Mouse (Mus musculus) heart, embryonic 14.5 days (tissue): Measurements from ENCODE around the gene Cxcr5. TPM values are rescaled to one million over a fixed set of nuclear protein-coding genes. Genes with fewer than 3 reads are reported as not detected.

Source experiments
- ATAC-seq: fragments of 200-750 bp; cut with Nextera tagmentation; 2 replicates; pipeline ENCODE4 v1.8.0; 2017; ENCODE audit warnings: low read depth, moderate TSS enrichment; ENCODE audit not compliant: insufficient number of reproducible peaks, insufficient read depth, low FRiP score
- H3K27ac ChIP-seq, 2 experiments: fragments of 200-500 bp in 1 of 2; fragments of 300-500 bp in 1 of 2; sonication (generic) in 1 of 2; replicated peaks in 1 of 2; 2 replicates each; pipeline ENCODE4 v1.5.1; 2012 to 2014; ENCODE audit warnings: low read depth in 2 of 2, low read length in 2 of 2, control low read depth in 1 of 2, mild to moderate bottlenecking in 1 of 2, mixed read lengths in 1 of 2; ENCODE audit not compliant: control insufficient read depth in 1 of 2, insufficient read depth in 1 of 2
- H3K27me3 ChIP-seq: fragments of 300-500 bp; sonication (generic); 2 replicates; pipeline ENCODE4 v1.6.1; 2014; ENCODE audit warnings: mild to moderate bottlenecking, low read length, control low read depth; ENCODE audit not compliant: control insufficient read depth, insufficient read depth
- H3K36me3 ChIP-seq: fragments of 300-500 bp; sonication (generic); 2 replicates; pipeline ENCODE4 v1.6.1; 2014; ENCODE audit warnings: mild to moderate bottlenecking, control low read depth, low read length, mixed read lengths; ENCODE audit not compliant: control insufficient read depth, insufficient read depth
- H3K4me1 ChIP-seq, 2 experiments: fragments of 200-500 bp in 1 of 2; fragments of 300-500 bp in 1 of 2; sonication (generic) in 1 of 2; 2 replicates each; pipeline ENCODE4 v1.6.1; 2012 to 2014; ENCODE audit warnings: low read length in 2 of 2, control low read depth in 1 of 2, mixed read lengths in 1 of 2; ENCODE audit not compliant: control insufficient read depth in 2 of 2, insufficient read depth in 2 of 2
- H3K4me2 ChIP-seq: fragments of 300-500 bp; sonication (generic); 2 replicates; pipeline ENCODE4 v1.6.1; 2014; ENCODE audit warnings: mild to moderate bottlenecking, low read length
- H3K4me3 ChIP-seq, 2 experiments: fragments of 200-500 bp in 1 of 2; fragments of 300-500 bp in 1 of 2; sonication (generic) in 1 of 2; 2 replicates each; pipeline ENCODE4 v1.5.1; 2012 to 2014; ENCODE audit warnings: low read length in 2 of 2, mild to moderate bottlenecking in 2 of 2, control low read depth in 1 of 2, low read depth in 1 of 2, moderate library complexity in 1 of 2; ENCODE audit not compliant: control insufficient read depth in 1 of 2, insufficient read depth in 1 of 2
- H3K9ac ChIP-seq: fragments of 300-500 bp; sonication (generic); 2 replicates; pipeline ENCODE4 v1.6.1; 2014; ENCODE audit warnings: mild to moderate bottlenecking, low read length
- H3K9me3 ChIP-seq: fragments of 300-500 bp; sonication (generic); 2 replicates; pipeline ENCODE4 v1.6.1; 2016; ENCODE audit warnings: low read length, control low read depth; ENCODE audit not compliant: control insufficient read depth
- WGBS: fragments of 180-500 bp; shearing (Covaris S2); extraction: QIAGEN DNeasy Blood & Tissue Kit; methylation state at CpG from one replicate; pipeline ENCODE4 v1.1.7; 2014; 5-methylcytosine and 5-hydroxymethylcytosine counted together
- polyA plus RNA-seq: library from polyadenylated mRNA; unstranded; fragments of >200 nt; fragmentation: Nextera tagmentation; extraction: Ambion mirVana; gene quantifications from 2 replicates; pipeline ENCODE4 v1.2.1, GENCODE M21; 2014

Cxcr5 gene
- polyA plus RNA-seq, 1 experiment from 2014 or later: not detected

GRCm38 (mm10) chr9:44485105-44485515, 76.6 kb downstream of the Cxcr5 start:
- Histone ChIP-seq H3K27ac (0 out of 4 replicates have a peak overlapping the region, but pooled peaks of 1 of the 2 experiments have one; percentile 93), H3K4me1 (peaks cover 60 to 72% of the 10 kb centered on the region in 2 experiments), H3K9ac (peak overlapping the region; percentile 95), H3K36me3 (no peaks in the 10 kb centered on the region), H3K4me3 (peak overlapping the region; percentile 11 to 68), H3K27me3 (no peaks in the 10 kb centered on the region), H3K9me3 (no peaks in the 10 kb centered on the region), H3K4me2 (peak overlapping the region; percentile 73)
- no peak for ATAC-seq
- WGBS: 44% methylated on average over 6 of the region's 6 CpGs

DNA sequence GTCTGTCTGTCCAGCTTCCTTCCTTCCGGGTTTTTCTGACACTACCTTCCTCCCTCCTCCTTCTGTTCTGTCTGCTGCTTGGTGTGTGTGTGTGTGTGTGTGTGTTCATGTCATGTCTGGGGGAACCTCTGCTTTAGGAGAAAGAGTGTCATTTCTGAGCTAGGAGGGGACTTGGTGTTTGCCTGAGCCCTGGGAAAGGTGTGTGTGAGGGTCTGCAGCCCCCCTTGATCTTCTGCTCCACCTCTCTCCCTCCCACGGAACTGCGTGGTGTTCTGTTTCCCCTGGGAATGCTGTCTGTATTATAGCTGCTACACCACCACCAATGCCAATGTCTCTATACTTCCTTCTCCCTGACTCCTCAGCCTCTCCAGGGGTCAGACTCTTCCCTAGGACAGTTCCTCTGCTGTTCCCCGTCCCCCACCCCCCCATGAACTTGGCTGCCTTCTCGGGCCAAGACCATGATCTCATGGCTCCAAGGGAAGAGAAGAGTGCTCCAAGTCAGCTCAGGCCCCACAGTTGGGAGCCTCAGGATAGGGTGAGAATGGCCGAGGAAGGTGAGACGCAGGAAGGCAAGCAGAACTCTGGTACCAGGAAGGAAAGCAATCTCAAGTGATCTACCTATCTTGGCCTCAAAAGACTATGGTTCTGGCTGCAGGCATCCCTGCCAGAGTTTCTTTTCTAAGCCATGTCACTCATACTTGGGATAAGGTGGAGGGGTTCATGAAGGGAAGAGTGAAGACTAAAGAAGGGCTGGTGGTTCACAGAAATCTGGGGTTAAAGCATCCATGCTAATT, 77.2 kb downstream of the Cxcr5 start:
- peaks cover 54 to 70% of the 10 kb centered on the region in 2 experiments for H3K4me1 ChIP-seq
- peak overlapping the region; percentile 73 for H3K4me2 ChIP-seq
- no peak for ATAC-seq
- 18% methylated on average over 7 of the region's 7 CpGs for WGBS
- no peaks in the 10 kb centered on the region for H3K9me3 ChIP-seq
- H3K36me3 ChIP-seq: no peaks in the 10 kb centered on the region
- H3K9ac ChIP-seq: peak overlapping the region; percentile 95
- H3K27ac ChIP-seq: peak overlapping the region; percentile 56 to 93
- no peaks in the 10 kb centered on the region for H3K27me3 ChIP-seq
- H3K4me3 ChIP-seq: peak overlapping the region; percentile 68 to 95

DNA sequence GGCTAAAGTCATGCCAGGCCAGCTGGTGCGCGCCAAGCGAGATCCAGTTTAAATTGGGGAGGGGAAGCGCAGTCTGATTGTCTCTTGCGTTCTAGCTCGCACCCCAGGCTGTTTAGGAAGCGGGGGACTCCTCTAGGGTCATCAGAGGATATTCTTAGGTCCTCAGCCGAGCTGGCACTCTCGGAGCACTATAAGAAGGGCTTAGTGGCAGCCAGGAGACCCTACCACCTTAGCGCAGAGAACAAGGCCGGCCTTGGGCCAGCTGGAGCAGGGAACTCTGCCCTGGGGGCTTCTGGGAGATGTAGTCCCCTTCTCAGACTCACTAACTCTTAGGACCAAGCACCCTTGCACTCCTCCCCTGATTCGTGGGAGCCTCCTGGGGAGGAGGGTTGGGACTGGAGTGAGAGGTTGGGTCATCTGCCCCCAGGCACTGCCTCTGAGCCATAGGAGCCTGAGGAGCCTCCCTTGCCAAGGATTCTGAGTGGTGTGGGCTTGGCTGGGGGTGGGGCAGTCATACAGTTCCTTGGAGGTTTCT, 78.1 kb downstream of the Cxcr5 start:
- ATAC-seq: no peak
- under 1% methylated on average over 12 of the region's 12 CpGs for WGBS

GRCm38 (mm10) chr9:44483041-44483509, 78.6 kb downstream of the Cxcr5 start:
- H3K4me3 ChIP-seq: peak overlapping the region; percentile 68 to 95
- H3K4me2 ChIP-seq: peak overlapping the region; percentile 73
- no peaks in the 10 kb centered on the region for H3K36me3 ChIP-seq
- no peaks in the 10 kb centered on the region for H3K27me3 ChIP-seq
- H3K9ac ChIP-seq: peak overlapping the region; percentile 95
- ATAC-seq: no peak
- H3K27ac ChIP-seq: peak overlapping the region; percentile 56 to 93
- under 1% methylated on average over 39 of the region's 39 CpGs for WGBS
- no peaks in the 10 kb centered on the region for H3K9me3 ChIP-seq
- peaks cover 41 to 57% of the 10 kb centered on the region in 2 experiments for H3K4me1 ChIP-seq

More for the DNA sequence above, 78.1 kb downstream of the Cxcr5 start:
- H3K4me3 ChIP-seq: peak overlapping the region; percentile 68 to 95
- no peaks in the 10 kb centered on the region for H3K27me3 ChIP-seq
- H3K4me2 ChIP-seq: peak overlapping the region; percentile 73
- H3K4me1 ChIP-seq: peaks cover 46 to 61% of the 10 kb centered on the region in 2 experiments
- peak overlapping the region; percentile 95 for H3K9ac ChIP-seq
- H3K27ac ChIP-seq: peak overlapping the region; percentile 56 to 93
- H3K9me3 ChIP-seq: no peaks in the 10 kb centered on the region
- no peaks in the 10 kb centered on the region for H3K36me3 ChIP-seq

GRCm38 (mm10) chr9:44482552-44482951, 79.1 kb downstream of the Cxcr5 start, which contains the start of gene Bcl9l:
Gene Bcl9l, plus strand, starts transcription at chr9:44482825.
- peak; percentile 25; the same call in 1 of the 2 replicates for ATAC-seq
- peaks cover 35 to 55% of the 10 kb centered on the region in 2 experiments for H3K4me1 ChIP-seq
- 0% methylated on average over 29 of the region's 31 CpGs for WGBS

GRCm38 (mm10) chr9:44482112-44482511, 79.6 kb downstream of the Cxcr5 start:
- 20% methylated on average over 3 of the region's 3 CpGs for whole genome bisulfite sequencing
- H3K36me3 ChIP-seq: no peaks in the 10 kb centered on the region
- no peaks in the 10 kb centered on the region for H3K27me3 ChIP-seq
- H3K9ac ChIP-seq: peak overlapping the region; percentile 95; the same call in 1 of the 2 replicates
- H3K27ac ChIP-seq: peak overlapping the region in 1 of 2 experiments; percentile 93; a peak in 2 of 4 replicates
- peak overlapping the region; percentile 73 for H3K4me2 ChIP-seq
- H3K4me3 ChIP-seq: peak overlapping the region; percentile 25 to 68; a peak in 2 of 4 replicates
- no peak for ATAC-seq
- peaks cover 31 to 55% of the 10 kb centered on the region in 2 experiments for H3K4me1 ChIP-seq
- no peaks in the 10 kb centered on the region for H3K9me3 ChIP-seq

More at GRCm38 (mm10) chr9:44482552-44482951, 79.1 kb downstream of the Cxcr5 start, which contains the start of gene Bcl9l:
- H3K27ac ChIP-seq: peak within 1 kb of the TSS; percentile 56 to 93
- H3K9ac ChIP-seq: peak within 1 kb of the TSS; percentile 95
- H3K36me3 ChIP-seq: no peaks in the 10 kb centered on the region
- peak within 1 kb of the TSS; percentile 73 for H3K4me2 ChIP-seq
- H3K4me3 ChIP-seq: peak within 1 kb of the TSS; percentile 68 to 95
- H3K27me3 ChIP-seq: no peaks in the 10 kb centered on the region
- H3K9me3 ChIP-seq: no peaks in the 10 kb centered on the region

DNA sequence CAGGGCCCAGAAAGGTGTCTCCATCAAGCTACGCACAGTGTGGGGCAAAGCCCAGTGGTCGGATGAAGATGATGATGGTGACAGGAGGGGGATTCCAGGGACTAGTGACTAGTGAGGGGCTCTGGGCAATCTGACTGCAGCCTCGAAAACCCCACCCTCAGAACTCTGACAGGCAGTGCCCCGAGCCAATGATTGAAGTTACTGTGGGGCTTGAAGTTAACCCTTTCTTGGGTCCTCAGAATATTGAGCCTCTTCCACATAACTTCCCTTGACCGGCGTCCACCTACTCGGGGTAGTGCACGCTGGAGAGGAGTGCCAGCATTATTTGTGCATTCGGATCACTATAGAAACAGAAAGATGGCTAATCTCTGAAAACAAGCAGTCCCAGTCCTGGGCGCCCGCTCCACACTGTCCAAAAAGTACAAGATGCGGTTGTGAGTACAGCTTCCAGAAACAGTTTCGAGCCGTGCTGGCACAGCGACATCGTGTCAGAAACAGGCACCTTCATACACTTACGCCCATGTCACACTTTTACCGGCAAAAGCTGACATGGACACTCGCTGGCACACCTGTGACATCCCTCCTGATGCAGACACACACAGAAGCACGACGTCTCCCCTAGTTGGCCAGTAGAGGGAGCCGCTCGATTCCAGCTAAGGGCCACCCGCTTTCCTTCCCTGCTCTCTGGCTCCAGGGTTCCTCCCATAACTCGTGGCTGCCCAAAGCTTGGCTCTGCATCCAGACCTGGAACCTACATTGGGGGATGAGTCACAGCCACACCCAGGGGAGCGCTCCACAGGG, 81.8 kb downstream of the Cxcr5 start:
- peak overlapping the region; percentile 99 for H3K4me2 ChIP-seq
- ATAC-seq: peak; percentile 31; the same call in 1 of the 2 replicates
- peak overlapping the region; percentile 90 to 98 for H3K27ac ChIP-seq
- H3K27me3 ChIP-seq: no peaks in the 10 kb centered on the region
- peak overlapping the region; percentile 89 for H3K9ac ChIP-seq
- H3K4me3 ChIP-seq: peak overlapping the region; percentile 61 to 66
- H3K4me1 ChIP-seq: peaks cover 10 to 34% of the 10 kb centered on the region in 2 experiments
- no peaks in the 10 kb centered on the region for H3K36me3 ChIP-seq
- 0% methylated on average over 26 of the region's 26 CpGs for WGBS
- H3K9me3 ChIP-seq: no peaks in the 10 kb centered on the region
